Mouse (Mus musculus): ENCODE measurements around the gene Kcnab3. TPM values are rescaled to one million over a fixed set of nuclear protein-coding genes. Genes with fewer than 3 reads are reported as not detected.

Kcnab3 gene
- polyA plus RNA-seq, 1 experiment from 2014 or later = 0.93 TPM

DNA sequence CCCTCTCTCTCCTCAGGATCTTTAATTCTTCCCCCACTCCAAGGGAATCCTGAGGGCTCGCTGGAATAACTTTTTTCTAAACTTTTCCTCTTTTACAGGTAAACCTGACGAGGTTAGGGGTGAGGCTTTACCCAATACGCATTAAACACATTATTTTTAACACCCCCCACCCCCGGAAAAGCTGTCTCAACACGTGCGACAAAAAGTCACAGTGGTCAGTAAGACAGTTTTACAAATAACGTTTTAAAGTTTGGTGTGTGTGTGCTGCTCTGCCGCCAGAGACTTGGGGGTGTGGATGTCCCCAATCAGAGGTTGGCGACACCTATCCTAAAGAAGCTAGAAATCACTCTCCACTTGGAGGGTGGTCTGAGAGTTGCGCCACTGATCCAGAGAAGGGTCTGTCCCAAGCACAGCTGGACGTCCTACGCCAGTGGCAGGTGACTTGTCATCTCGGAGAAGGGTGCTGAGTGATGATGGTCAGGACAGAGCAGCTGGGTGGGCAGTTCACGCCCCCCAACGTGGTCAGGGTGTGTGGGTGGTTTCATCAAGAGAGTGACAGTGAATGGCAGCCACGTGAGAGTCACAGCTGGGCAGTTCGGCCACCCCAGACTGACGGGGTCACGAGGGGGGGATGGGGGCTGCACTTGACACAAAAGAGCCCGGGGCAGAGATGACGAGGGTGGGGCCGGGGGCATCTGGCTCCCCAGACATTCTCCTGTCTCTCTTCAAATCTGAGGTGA is 41.7 kb downstream of the Kcnab3 start:
- ATAC-seq (no peak), DNase-seq (ENCODE audit: low spot score) (peak; percentile 43)
- Histone ChIP-seq H3K9me3 (ENCODE audit: low read length) (no peaks in the 10 kb centered on the region), H3K36me3 (ENCODE audit: insufficient read depth, low read length) (0 out of 2 replicates have a peak, but pooled peaks cover 3% of the 10 kb centered on the region), H3K27ac (ENCODE audit: low read length) (peak overlapping the region; percentile 100), H3K4me2 (replicated peaks; ENCODE audit: low read depth, low read length) (peak overlapping the region; percentile 77), H3K9ac (replicated peaks; ENCODE audit: low read depth) (peak overlapping the region; percentile 95), H3K27me3 (replicated peaks; ENCODE audit: insufficient read depth, low read length) (no peaks in the 10 kb centered on the region), H3K4me1 (ENCODE audit: insufficient read depth, low read depth, low read length) (peaks cover 24% of the 10 kb centered on the region), H3K4me3 (ENCODE audit: low read depth, low read length) (peak overlapping the region; percentile 98)
- TF ChIP-seq EP300 (IDR thresholded peaks at IDR 0.05) (no peak), CTCF (IDR thresholded peaks at IDR 0.05) (peak; percentile 1; the same call in 1 of the 2 replicates)
- 3% methylated on average over 22 of the region's 22 CpGs for WGBS

DNA sequence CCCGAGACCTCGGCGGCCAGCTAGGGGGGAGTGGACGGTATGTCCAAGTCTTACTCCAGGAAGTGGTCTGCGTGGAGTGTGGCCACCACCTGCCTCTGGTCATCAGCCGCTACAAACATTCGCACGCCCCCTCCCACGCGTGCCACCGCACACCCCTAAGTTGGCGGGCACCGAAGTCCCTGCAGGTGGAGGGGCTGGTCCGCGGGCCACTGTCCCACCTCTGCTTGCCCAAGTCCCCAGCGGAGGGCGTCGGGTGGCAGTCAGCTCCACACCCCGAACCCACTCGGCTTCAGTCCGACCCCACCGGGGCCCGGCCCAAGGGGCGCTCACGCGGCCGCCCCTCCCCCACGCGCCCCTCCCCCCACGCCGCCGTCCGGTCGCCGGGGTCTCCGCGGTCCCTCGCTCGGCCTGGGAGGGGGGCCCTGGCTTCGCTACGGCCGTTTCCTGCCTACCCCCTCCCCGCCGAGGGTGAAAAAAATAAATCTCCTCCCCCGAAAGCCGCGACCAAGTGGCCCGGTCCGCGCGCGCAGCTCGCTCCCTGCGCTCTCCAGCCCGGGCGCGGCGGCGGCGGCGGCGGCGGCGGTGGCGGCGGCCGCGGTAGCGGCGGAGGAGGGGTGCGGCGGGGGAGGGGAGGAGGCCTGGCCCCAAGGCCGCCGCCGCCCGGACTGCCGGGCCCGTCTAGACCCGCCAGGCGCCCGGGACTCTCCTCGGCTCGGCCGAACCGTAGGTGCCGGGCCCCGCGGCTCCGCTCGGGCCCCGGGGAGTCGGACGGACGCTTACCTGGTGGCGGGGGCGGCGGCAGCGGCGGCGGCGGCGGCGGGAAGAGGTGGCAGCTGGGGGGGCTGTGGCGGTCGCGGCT is 42.5 kb downstream of the Kcnab3 start:
- H3K4me3 ChIP-seq (ENCODE audit: low read depth, low read length) = peak overlapping the region; percentile 98
- ATAC-seq = peak; percentile 11
- no peaks in the 10 kb centered on the region for H3K27me3 ChIP-seq (replicated peaks; ENCODE audit: insufficient read depth, low read length)
- no peaks in the 10 kb centered on the region for H3K9me3 ChIP-seq (ENCODE audit: low read length)
- under 1% methylated on average over 36 of the region's 106 CpGs for WGBS
- H3K4me1 ChIP-seq (ENCODE audit: insufficient read depth, low read depth, low read length) = peaks cover 24% of the 10 kb centered on the region
- H3K27ac ChIP-seq (ENCODE audit: low read length) = peak overlapping the region; percentile 100
- peak; percentile 72 for DNase-seq (ENCODE audit: low spot score)
- peak overlapping the region; percentile 95 for H3K9ac ChIP-seq (replicated peaks; ENCODE audit: low read depth)
- peak overlapping the region; percentile 77 for H3K4me2 ChIP-seq (replicated peaks; ENCODE audit: low read depth, low read length)
- TF ChIP-seq EP300 (IDR thresholded peaks at IDR 0.05) (no peak), CTCF (IDR thresholded peaks at IDR 0.05) (no peak)
- no peaks in the 10 kb centered on the region for H3K36me3 ChIP-seq (ENCODE audit: insufficient read depth, low read length)

DNA sequence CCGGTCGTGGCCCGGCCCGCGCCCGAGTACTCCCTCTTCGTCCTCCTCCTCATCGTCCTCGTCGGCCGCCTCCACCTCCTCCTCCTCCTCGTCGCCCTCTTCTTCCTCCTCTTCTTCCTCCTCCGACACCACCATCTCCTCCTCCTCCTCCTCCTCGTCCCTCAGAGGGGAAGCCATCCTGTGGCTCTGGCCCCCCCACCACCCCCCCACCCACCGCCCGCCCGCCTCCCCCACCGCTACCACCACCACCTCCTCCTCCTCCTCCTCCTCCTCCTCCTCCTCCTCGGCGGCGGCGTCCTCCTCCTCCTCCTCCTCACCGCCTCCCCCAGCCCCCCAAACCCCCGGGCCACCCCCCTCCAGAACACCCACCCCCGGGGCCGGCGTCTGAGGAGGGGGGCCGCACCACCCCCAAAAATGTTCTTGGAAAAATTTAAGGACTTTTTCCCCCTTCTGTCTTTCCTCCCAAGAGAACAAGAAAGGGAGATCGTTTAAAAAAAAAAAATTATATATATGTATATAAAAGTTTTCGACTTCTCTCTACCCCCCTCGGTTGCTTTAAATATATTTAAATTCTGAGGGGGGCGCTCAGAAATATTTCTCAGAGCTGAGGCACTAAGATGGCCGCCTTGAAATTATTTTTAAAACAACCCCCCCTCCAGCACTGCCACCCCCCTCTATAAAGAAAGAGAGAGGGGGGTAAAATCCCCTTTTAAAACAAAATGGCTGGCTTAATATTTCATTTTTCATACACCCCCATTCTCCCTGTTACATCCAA is 43.3 kb downstream of the Kcnab3 start, which contains the start of gene Chd3:
Chd3 (minus strand) TSS at position 192 of the 775 bp plus-strand sequence.
- Histone ChIP-seq H3K36me3 (ENCODE audit: insufficient read depth, low read length) (no peaks in the 10 kb centered on the region), H3K9me3 (ENCODE audit: low read length) (no peaks in the 10 kb centered on the region), H3K4me2 (replicated peaks; ENCODE audit: low read depth, low read length) (peak within 1 kb of the TSS; percentile 77), H3K4me1 (ENCODE audit: insufficient read depth, low read depth, low read length) (peaks cover 20% of the 10 kb centered on the region), H3K27ac (ENCODE audit: low read length) (peak within 1 kb of the TSS; percentile 100), H3K9ac (replicated peaks; ENCODE audit: low read depth) (peak within 1 kb of the TSS; percentile 95), H3K4me3 (ENCODE audit: low read depth, low read length) (peak within 1 kb of the TSS; percentile 98), H3K27me3 (replicated peaks; ENCODE audit: insufficient read depth, low read length) (no peaks in the 10 kb centered on the region)
- ATAC-seq (no peak), DNase-seq (ENCODE audit: low spot score) (peak; percentile 53)
- WGBS = 2% methylated on average over 14 of the region's 34 CpGs
- TF ChIP-seq EP300 (IDR thresholded peaks at IDR 0.05) (0 out of 2 replicates have a peak, but pooled peaks have one; percentile 7), CTCF (IDR thresholded peaks at IDR 0.05) (no peak)

DNA sequence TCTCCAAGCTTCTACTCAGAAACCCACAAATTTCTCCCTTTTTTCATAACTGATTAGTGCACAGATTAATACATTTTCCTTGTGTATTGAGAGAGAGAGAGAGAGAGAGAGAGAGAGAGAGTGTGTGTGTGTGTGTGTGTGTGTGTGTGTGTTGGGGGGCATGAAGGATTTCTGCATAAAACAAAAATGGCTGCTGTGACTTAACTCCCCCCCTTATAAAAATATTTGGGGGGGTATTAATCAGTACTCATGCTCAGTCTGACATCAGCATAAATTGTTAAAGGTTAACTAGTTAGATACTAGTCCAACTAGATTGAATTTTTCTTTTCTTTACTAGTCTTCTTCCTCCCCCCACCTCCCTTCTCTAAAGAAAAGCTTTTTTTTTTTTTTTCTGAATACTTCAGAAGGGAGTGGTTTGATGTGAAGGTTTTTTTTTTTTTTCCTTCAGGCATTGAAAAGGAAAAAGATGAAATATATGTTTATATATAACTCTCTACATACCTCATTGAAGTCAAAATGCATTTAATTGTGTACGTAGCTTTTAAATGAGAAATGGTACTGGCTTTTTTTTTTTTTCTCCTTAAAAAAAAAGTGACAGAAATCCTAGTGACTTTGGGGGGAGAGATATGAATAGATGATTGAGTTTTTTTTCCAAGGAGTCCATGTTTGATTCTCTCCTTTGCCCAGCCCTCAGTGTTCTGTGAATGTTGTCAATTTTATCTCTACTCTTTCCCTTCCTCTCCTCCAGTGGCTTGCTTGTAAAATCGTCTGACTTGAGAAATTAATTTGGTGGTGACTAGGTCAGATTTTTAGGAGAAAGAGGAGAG is 44.1 kb downstream of the Kcnab3 start:
- Histone ChIP-seq H3K4me1 (ENCODE audit: insufficient read depth, low read depth, low read length) (peaks cover 13% of the 10 kb centered on the region), H3K4me2 (replicated peaks; ENCODE audit: low read depth, low read length) (peak overlapping the region; percentile 77), H3K9me3 (ENCODE audit: low read length) (no peaks in the 10 kb centered on the region), H3K4me3 (ENCODE audit: low read depth, low read length) (peak overlapping the region; percentile 98; the same call in 1 of the 2 replicates), H3K36me3 (ENCODE audit: insufficient read depth, low read length) (no peaks in the 10 kb centered on the region), H3K9ac (replicated peaks; ENCODE audit: low read depth) (peak overlapping the region; percentile 95), H3K27ac (ENCODE audit: low read length) (peak overlapping the region; percentile 100), H3K27me3 (replicated peaks; ENCODE audit: insufficient read depth, low read length) (no peaks in the 10 kb centered on the region)
- DNase-seq (ENCODE audit: low spot score) (peak; percentile 69), ATAC-seq (no peak)
- TF ChIP-seq CTCF (IDR thresholded peaks at IDR 0.05) (no peak), EP300 (IDR thresholded peaks at IDR 0.05) (no peak)
- 6% methylated on average over 2 of the region's 2 CpGs for WGBS

DNA sequence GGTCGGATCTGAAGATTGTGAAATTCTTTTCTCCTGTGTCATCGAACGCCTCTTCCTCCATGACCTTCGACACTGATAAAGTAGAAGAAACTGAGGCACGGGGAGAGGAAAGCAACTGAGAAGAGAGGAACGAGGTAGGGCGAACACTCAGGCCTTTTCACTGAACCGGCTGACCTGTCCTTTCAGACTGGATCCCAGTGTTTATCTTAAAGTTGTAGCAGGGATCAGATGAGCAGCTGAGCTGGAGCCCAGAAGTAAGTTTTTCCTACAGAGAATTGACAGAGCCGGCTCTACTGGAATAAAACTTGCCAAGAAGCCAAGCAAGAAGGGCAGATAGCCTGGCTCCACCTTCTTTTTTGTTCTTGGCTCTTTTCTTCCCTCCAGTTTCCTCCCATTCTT is 44.8 kb downstream of the Kcnab3 start:
- no peak overlapping the region for H3K4me3 ChIP-seq (ENCODE audit: low read depth, low read length)
- H3K9me3 ChIP-seq (ENCODE audit: low read length) = no peaks in the 10 kb centered on the region
- H3K9ac ChIP-seq (replicated peaks; ENCODE audit: low read depth) = no peak overlapping the region
- H3K27me3 ChIP-seq (replicated peaks; ENCODE audit: insufficient read depth, low read length) = no peaks in the 10 kb centered on the region
- ATAC-seq (no peak), DNase-seq (ENCODE audit: low spot score) (peak; percentile 36)
- H3K4me1 ChIP-seq (ENCODE audit: insufficient read depth, low read depth, low read length) = peaks cover 6% of the 10 kb centered on the region
- H3K36me3 ChIP-seq (ENCODE audit: insufficient read depth, low read length) = 0 out of 2 replicates have a peak, but pooled peaks cover 3% of the 10 kb centered on the region
- no peak overlapping the region for H3K4me2 ChIP-seq (replicated peaks; ENCODE audit: low read depth, low read length)
- 13% methylated on average over 9 of the region's 9 CpGs for WGBS
- H3K27ac ChIP-seq (ENCODE audit: low read length) = peak overlapping the region; percentile 60
- TF ChIP-seq CTCF (IDR thresholded peaks at IDR 0.05) = no peak
- no peak for TF ChIP-seq EP300 (IDR thresholded peaks at IDR 0.05)
